Comparison of ENCODE assay signal across 8 mouse cellular contexts in genomic region chr10:93159651-93160496, GRCm38 (mm10). TPM values are rescaled to one million over a fixed set of nuclear protein-coding genes. Genes with fewer than 3 reads are reported as not detected.
DNase-seq lines count a peak whose midpoint lies in the region; ATAC-seq and TF ChIP-seq lines count a peak whose summit lies in the region.

No protein-coding gene starts in this region.

- H3K4me2 ChIP-seq in embryonic facial prominence, embryonic 11.5 days (ENCODE audit: low read depth, low read length), result peak overlapping the region; percentile 54

- no peaks in the 10 kb centered on the region for H3K36me3 ChIP-seq in liver, adult 2 months (ENCODE audit: control insufficient read depth, insufficient read depth, low read length)
- H3K36me3 ChIP-seq in embryonic facial prominence, embryonic 11.5 days (replicated peaks; ENCODE audit: control insufficient read depth, insufficient read depth, low read depth, low read length), result no peaks in the 10 kb centered on the region

- peak overlapping the region; percentile 80 for H3K27ac ChIP-seq in liver, adult 2 months (replicated peaks; ENCODE audit: insufficient read depth, low read depth, low read length)
- no peak overlapping the region for H3K27ac ChIP-seq in embryonic facial prominence, embryonic 11.5 days (replicated peaks; ENCODE audit: low read depth, low read length)

- DNase-seq in liver, adult 2 months (ENCODE audit: extremely low read depth, low read depth, low spot score), result peak; percentile 64
- DNase-seq in liver, result no peak
- DNase-seq in embryonic facial prominence, embryonic 11.5 days (ENCODE audit: low spot score), result no peak
- DNase-seq in spleen, adult 12 weeks (ENCODE audit: low spot score), result no peak
- DNase-seq in lung, postnatal 10 days, result no peak
- no peak for DNase-seq in gastrocnemius, postnatal 36 days

- no peaks in the 10 kb centered on the region for H3K27me3 ChIP-seq in liver, adult 2 months (ENCODE audit: control insufficient read depth, insufficient read depth, low read length)
- H3K27me3 ChIP-seq in embryonic facial prominence, embryonic 11.5 days (ENCODE audit: control insufficient read depth, insufficient read depth, low read length), result no peaks in the 10 kb centered on the region

- ATAC-seq in embryonic facial prominence, embryonic 11.5 days (replicated peaks; ENCODE audit: insufficient number of reproducible peaks, low FRiP score, low TSS enrichment, low read depth), result no peak; the same call in 1 of the 2 replicates
- ATAC-seq in inflammation-experienced regulatory T-cells, adult 6 months, result peak; percentile 26
- ATAC-seq in monocyte, adult 5-6 weeks (replicated peaks; ENCODE audit: insufficient number of reproducible peaks, low FRiP score, low TSS enrichment, poor library complexity, severe bottlenecking), result peak; percentile 24; the same call in 1 of the 2 replicates

- peak overlapping the region; percentile 47 for H3K4me3 ChIP-seq in liver, adult 2 months (ENCODE audit: insufficient read depth, low read depth, low read length)
- peak overlapping the region; percentile 95 for H3K4me3 ChIP-seq in embryonic facial prominence, embryonic 11.5 days (ENCODE audit: low read depth, low read length)

- H3K79me2 ChIP-seq in liver, adult 2 months (ENCODE audit: control insufficient read depth, insufficient read depth, low read length), result peaks cover 15% of the 10 kb centered on the region; the same call in 1 of the 2 replicates

- no peak for TF ChIP-seq CTCF in liver, adult 2 months (IDR thresholded peaks at IDR 0.05; ENCODE audit: low read depth, low read length)

- 24% methylated on average over 17 of the region's 17 CpGs for WGBS in liver, adult 2 months
- 25% methylated on average over 17 of the region's 17 CpGs for WGBS in embryonic facial prominence, embryonic 11.5 days

- H3K9ac ChIP-seq in liver, adult 2 months (ENCODE audit: low read depth, low read length), result peak overlapping the region; percentile 74
- H3K9ac ChIP-seq in embryonic facial prominence, embryonic 11.5 days (replicated peaks; ENCODE audit: low read length), result peak overlapping the region; percentile 28

- intact Hi-C loops in gastrocnemius, postnatal 36 days (cut with DNase I), result loop anchor here (2.0 to 5.0 kb wide), 3 partner anchors 77 to 267 kb away; no protein-coding TSS in a partner anchor

- H3K4me1 ChIP-seq in liver, adult 2 months (ENCODE audit: control insufficient read depth, insufficient read depth, low read length), result peaks cover 18% of the 10 kb centered on the region
- no peaks in the 10 kb centered on the region for H3K4me1 ChIP-seq in embryonic facial prominence, embryonic 11.5 days (ENCODE audit: control insufficient read depth, insufficient read depth, low read length)

- TF ChIP-seq POLR2A in liver, adult 2 months (IDR thresholded peaks at IDR 0.05; ENCODE audit: extremely low read depth, insufficient read depth, low read length), result no peak; the same call in none of the 2 replicates

- H3K9me3 ChIP-seq in embryonic facial prominence, embryonic 11.5 days (replicated peaks; ENCODE audit: control insufficient read depth, low read length), result no peaks in the 10 kb centered on the region

RNA-seq across cellular contexts. Expression of gene Cdk17, which starts 0.8 kb away (rescaled TPM):
- total RNA-seq in liver, adult 2 months (2014; rRNA removed), result 17.1 and 17.7 TPM in 2 replicates
- 11.3 and 12.5 TPM in 2 replicates for polyA plus RNA-seq in liver, adult 2 months (2012; rRNA removed)
- 25.7 and 27.8 TPM in 2 replicates for polyA plus RNA-seq in embryonic facial prominence, embryonic 11.5 days (2014; fragmentation: Nextera tagmentation; extraction: Ambion mirVana)
- 10 to 100 TPM; 40.0 to 51.5 (median 43.0) TPM for polyA plus RNA-seq in inflammation-experienced regulatory T-cells, adult 6 months (2017; shearing (Covaris generic))
- total RNA-seq in monocyte, adult 5-6 weeks (2017), result 89.7 to 130 TPM (median 103 TPM) in 3 replicates
- total RNA-seq in gastrocnemius, postnatal 36 days (2021), result 1 to 10 TPM; 4.5 to 7.0 TPM
